Mouse (Mus musculus) stomach, embryonic 16.5 days (tissue): ENCODE measurements around the gene Col24a1. TPM values are rescaled to one million over a fixed set of nuclear protein-coding genes. Genes with fewer than 3 reads are reported as not detected.

Experiments
- ATAC-seq: fragments of 200-750 bp; cut with Nextera tagmentation; 2 replicates; pipeline ENCODE4 v1.8.0; 2017; ENCODE audit warnings: moderate number of reproducible peaks, moderate TSS enrichment; ENCODE audit not compliant: insufficient read depth, low FRiP score
- H3K27ac ChIP-seq: fragments of 300-500 bp; sonication (generic); 2 replicates; pipeline ENCODE4 v1.5.1; 2014; ENCODE audit warnings: low read length
- H3K27me3 ChIP-seq: fragments of 300-500 bp; sonication (generic); 2 replicates; pipeline ENCODE4 v1.6.1; 2014; ENCODE audit warnings: low read length, control low read depth, mixed read lengths; ENCODE audit not compliant: control insufficient read depth, insufficient read depth
- H3K36me3 ChIP-seq: fragments of 300-500 bp; sonication (generic); 2 replicates; pipeline ENCODE4 v1.6.1; 2014; ENCODE audit warnings: low read length; ENCODE audit not compliant: control insufficient read depth, insufficient read depth
- H3K4me1 ChIP-seq: fragments of 300-500 bp; sonication (generic); 2 replicates; pipeline ENCODE4 v1.6.1; 2014; ENCODE audit warnings: low read length, control low read depth, mixed read lengths; ENCODE audit not compliant: control insufficient read depth, insufficient read depth
- H3K4me2 ChIP-seq: fragments of 300-500 bp; sonication (generic); 2 replicates; pipeline ENCODE4 v1.6.1; 2014; ENCODE audit warnings: low read depth, low read length, mixed read lengths
- H3K4me3 ChIP-seq: fragments of 300-500 bp; sonication (generic); replicated peaks from 2 replicates; pipeline ENCODE4 v1.5.1; 2014; ENCODE audit warnings: mild to moderate bottlenecking, low read length
- H3K9ac ChIP-seq: fragments of 300-500 bp; sonication (generic); 2 replicates; pipeline ENCODE4 v1.6.1; 2014; ENCODE audit warnings: low read length
- H3K9me3 ChIP-seq: fragments of 300-500 bp; sonication (generic); replicated peaks from 2 replicates; pipeline ENCODE4 v1.6.1; 2016; ENCODE audit warnings: low read length, control low read depth; ENCODE audit not compliant: control insufficient read depth
- WGBS: fragments of 180-500 bp; shearing (Covaris S2); extraction: QIAGEN DNeasy Blood & Tissue Kit; methylation state at CpG from one replicate; pipeline ENCODE4 v1.1.7; 2014; 5-methylcytosine and 5-hydroxymethylcytosine counted together
- polyA plus RNA-seq: library from polyadenylated mRNA; unstranded; fragments of >200 nt; fragmentation: Nextera tagmentation; extraction: Ambion mirVana; gene quantifications from 2 replicates; pipeline ENCODE4 v1.2.1, GENCODE M21; 2015

Gene Col24a1
- polyA plus RNA-seq, 1 experiment from 2014 or later, result 4.3 TPM

GRCm38 (mm10) chr3:145554388-145554787 is 262.1 kb downstream of the Col24a1 start:
- no peak overlapping the region for H3K4me3 ChIP-seq
- no peak for ATAC-seq

GRCm38 (mm10) chr3:145556206-145556605 is 263.9 kb downstream of the Col24a1 start:
- Histone ChIP-seq H3K36me3 (no peaks in the 10 kb centered on the region), H3K4me2 (no peak overlapping the region), H3K9ac (no peak overlapping the region), H3K27me3 (no peaks in the 10 kb centered on the region), H3K9me3 (no peaks in the 10 kb centered on the region), H3K4me1 (no peaks in the 10 kb centered on the region), H3K27ac (no peak overlapping the region), H3K4me3 (no peak overlapping the region)
- ATAC-seq, result no peak
- WGBS, result 89% methylated on average over 10 of the region's 10 CpGs

More at GRCm38 (mm10) chr3:145554388-145554787, 262.1 kb downstream of the Col24a1 start:
- Histone ChIP-seq H3K27me3 (no peaks in the 10 kb centered on the region), H3K4me2 (no peak overlapping the region), H3K4me1 (no peaks in the 10 kb centered on the region), H3K9ac (no peak overlapping the region), H3K36me3 (no peaks in the 10 kb centered on the region), H3K27ac (no peak overlapping the region), H3K9me3 (no peaks in the 10 kb centered on the region)
- WGBS, result 67% methylated on average over 2 of the region's 2 CpGs

- no peak for ATAC-seq
- H3K4me2 ChIP-seq, result no peak overlapping the region
- H3K9ac ChIP-seq, result no peak overlapping the region
- no peak overlapping the region for H3K27ac ChIP-seq
- H3K27me3 ChIP-seq, result no peaks in the 10 kb centered on the region
- no peaks in the 10 kb centered on the region for H3K36me3 ChIP-seq
- no peaks in the 10 kb centered on the region for H3K4me1 ChIP-seq
- H3K9me3 ChIP-seq, result 0 out of 2 replicates have a peak, but pooled peaks cover 3% of the 10 kb centered on the region
- 84% methylated on average over 5 of the region's 5 CpGs for WGBS
- H3K4me3 ChIP-seq, result no peak overlapping the region
These were observed 267.4 kb downstream of the Col24a1 start for GRCm38 (mm10) chr3:145559675-145560074.

- WGBS, result 81% methylated on average over 4 of the region's 4 CpGs
- no peak overlapping the region for H3K27ac ChIP-seq
- H3K27me3 ChIP-seq, result no peaks in the 10 kb centered on the region
- ATAC-seq, result no peak
- no peak overlapping the region for H3K4me2 ChIP-seq
- no peak overlapping the region for H3K9ac ChIP-seq
- H3K4me3 ChIP-seq, result no peak overlapping the region
- H3K4me1 ChIP-seq, result no peaks in the 10 kb centered on the region
- no peaks in the 10 kb centered on the region for H3K36me3 ChIP-seq
- 0 out of 2 replicates have a peak, but pooled peaks cover 3% of the 10 kb centered on the region for H3K9me3 ChIP-seq
These were observed 267.8 kb downstream of the Col24a1 start for GRCm38 (mm10) chr3:145560117-145560516.

- H3K27me3 ChIP-seq, result no peaks in the 10 kb centered on the region
- 83% methylated on average over 3 of the region's 3 CpGs for WGBS
- H3K9ac ChIP-seq, result no peak overlapping the region
- ATAC-seq, result no peak
- no peak overlapping the region for H3K27ac ChIP-seq
- no peak overlapping the region for H3K4me2 ChIP-seq
- no peak overlapping the region for H3K4me3 ChIP-seq
- peaks cover 7% of the 10 kb centered on the region for H3K4me1 ChIP-seq
- H3K9me3 ChIP-seq, result no peaks in the 10 kb centered on the region
- H3K36me3 ChIP-seq, result peaks cover 3% of the 10 kb centered on the region; the same call in 1 of the 2 replicates
These were observed 282.2 kb downstream of the Col24a1 start for GRCm38 (mm10) chr3:145574468-145574867.

GRCm38 (mm10) chr3:145575340-145575739 is 283.1 kb downstream of the Col24a1 start:
- peaks cover 7% of the 10 kb centered on the region for H3K4me1 ChIP-seq
- H3K36me3 ChIP-seq, result peaks cover 3% of the 10 kb centered on the region; the same call in 1 of the 2 replicates
- no peak overlapping the region for H3K9ac ChIP-seq
- H3K9me3 ChIP-seq, result no peaks in the 10 kb centered on the region
- H3K27ac ChIP-seq, result no peak overlapping the region
- H3K4me3 ChIP-seq, result no peak overlapping the region
- no peak overlapping the region for H3K4me2 ChIP-seq
- ATAC-seq, result no peak
- no peaks in the 10 kb centered on the region for H3K27me3 ChIP-seq
- WGBS, result 79% methylated on average over 7 of the region's 7 CpGs

- H3K9me3 ChIP-seq, result no peaks in the 10 kb centered on the region
- H3K27me3 ChIP-seq, result no peaks in the 10 kb centered on the region
- peaks cover 7% of the 10 kb centered on the region for H3K4me1 ChIP-seq
- H3K4me3 ChIP-seq, result peak within 1 kb of the TSS; percentile 94
- H3K9ac ChIP-seq, result peak within 1 kb of the TSS; percentile 81
- ATAC-seq, result peak; percentile 91
- 5% methylated on average over 37 of the region's 37 CpGs for WGBS
- H3K27ac ChIP-seq, result peak within 1 kb of the TSS; percentile 69
- H3K36me3 ChIP-seq, result peaks cover 3% of the 10 kb centered on the region; the same call in 1 of the 2 replicates
- H3K4me2 ChIP-seq, result peak within 1 kb of the TSS; percentile 67
These were observed 283.6 kb downstream of the Col24a1 start, which contains the start of gene Znhit6 for GRCm38 (mm10) chr3:145575743-145576481. Gene Znhit6 (plus strand): TSS chr3:145576205.

GRCm38 (mm10) chr3:145576482-145576822 is 284.2 kb downstream of the Col24a1 start:
- under 1% methylated on average over 11 of the region's 11 CpGs for WGBS
- Histone ChIP-seq H3K36me3 (peaks cover 3% of the 10 kb centered on the region; the same call in 1 of the 2 replicates), H3K9me3 (no peaks in the 10 kb centered on the region), H3K4me1 (peaks cover 7% of the 10 kb centered on the region), H3K4me2 (peak overlapping the region; percentile 67), H3K9ac (peak overlapping the region; percentile 81), H3K27ac (peak overlapping the region; percentile 69), H3K4me3 (peak overlapping the region; percentile 94), H3K27me3 (no peaks in the 10 kb centered on the region)
- ATAC-seq, result peak; percentile 53; the same call in 1 of the 2 replicates

- peak overlapping the region; percentile 94 for H3K4me3 ChIP-seq
- peak overlapping the region; percentile 81 for H3K9ac ChIP-seq
- 25% methylated on average over 15 of the region's 15 CpGs for WGBS
- peaks cover 3% of the 10 kb centered on the region; the same call in 1 of the 2 replicates for H3K36me3 ChIP-seq
- H3K27ac ChIP-seq, result no peak overlapping the region
- H3K27me3 ChIP-seq, result no peaks in the 10 kb centered on the region
- H3K4me2 ChIP-seq, result peak overlapping the region; percentile 67
- no peaks in the 10 kb centered on the region for H3K9me3 ChIP-seq
- ATAC-seq, result no peak
- H3K4me1 ChIP-seq, result peaks cover 7% of the 10 kb centered on the region
These were observed 284.6 kb downstream of the Col24a1 start for GRCm38 (mm10) chr3:145576876-145577275.
